Mouse (Mus musculus) heart, embryonic 14.5 days (tissue): ENCODE measurements around the gene Edar. TPM values are rescaled to one million over a fixed set of nuclear protein-coding genes. Genes with fewer than 3 reads are reported as not detected.

Experiments
- ATAC-seq: fragments of 200-750 bp; cut with Nextera tagmentation; 2 replicates; pipeline ENCODE4 v1.8.0; 2017; ENCODE audit warnings: low read depth, moderate TSS enrichment; ENCODE audit not compliant: insufficient number of reproducible peaks, insufficient read depth, low FRiP score
- H3K27ac ChIP-seq, 2 experiments: fragments of 200-500 bp in 1 of 2; fragments of 300-500 bp in 1 of 2; sonication (generic) in 1 of 2; replicated peaks in 1 of 2; 2 replicates each; pipeline ENCODE4 v1.5.1; 2012 to 2014; ENCODE audit warnings: low read depth in 2 of 2, low read length in 2 of 2, control low read depth in 1 of 2, mild to moderate bottlenecking in 1 of 2, mixed read lengths in 1 of 2; ENCODE audit not compliant: control insufficient read depth in 1 of 2, insufficient read depth in 1 of 2
- H3K27me3 ChIP-seq: fragments of 300-500 bp; sonication (generic); 2 replicates; pipeline ENCODE4 v1.6.1; 2014; ENCODE audit warnings: mild to moderate bottlenecking, low read length, control low read depth; ENCODE audit not compliant: control insufficient read depth, insufficient read depth
- H3K36me3 ChIP-seq: fragments of 300-500 bp; sonication (generic); 2 replicates; pipeline ENCODE4 v1.6.1; 2014; ENCODE audit warnings: mild to moderate bottlenecking, control low read depth, low read length, mixed read lengths; ENCODE audit not compliant: control insufficient read depth, insufficient read depth
- H3K4me1 ChIP-seq, 2 experiments: fragments of 200-500 bp in 1 of 2; fragments of 300-500 bp in 1 of 2; sonication (generic) in 1 of 2; 2 replicates each; pipeline ENCODE4 v1.6.1; 2012 to 2014; ENCODE audit warnings: low read length in 2 of 2, control low read depth in 1 of 2, mixed read lengths in 1 of 2; ENCODE audit not compliant: control insufficient read depth in 2 of 2, insufficient read depth in 2 of 2
- H3K4me2 ChIP-seq: fragments of 300-500 bp; sonication (generic); 2 replicates; pipeline ENCODE4 v1.6.1; 2014; ENCODE audit warnings: mild to moderate bottlenecking, low read length
- H3K4me3 ChIP-seq, 2 experiments: fragments of 200-500 bp in 1 of 2; fragments of 300-500 bp in 1 of 2; sonication (generic) in 1 of 2; 2 replicates each; pipeline ENCODE4 v1.5.1; 2012 to 2014; ENCODE audit warnings: low read length in 2 of 2, mild to moderate bottlenecking in 2 of 2, control low read depth in 1 of 2, low read depth in 1 of 2, moderate library complexity in 1 of 2; ENCODE audit not compliant: control insufficient read depth in 1 of 2, insufficient read depth in 1 of 2
- H3K9ac ChIP-seq: fragments of 300-500 bp; sonication (generic); 2 replicates; pipeline ENCODE4 v1.6.1; 2014; ENCODE audit warnings: mild to moderate bottlenecking, low read length
- H3K9me3 ChIP-seq: fragments of 300-500 bp; sonication (generic); 2 replicates; pipeline ENCODE4 v1.6.1; 2016; ENCODE audit warnings: low read length, control low read depth; ENCODE audit not compliant: control insufficient read depth
- WGBS: fragments of 180-500 bp; shearing (Covaris S2); extraction: QIAGEN DNeasy Blood & Tissue Kit; methylation state at CpG from one replicate; pipeline ENCODE4 v1.1.7; 2014; 5-methylcytosine and 5-hydroxymethylcytosine counted together
- polyA plus RNA-seq: library from polyadenylated mRNA; unstranded; fragments of >200 nt; fragmentation: Nextera tagmentation; extraction: Ambion mirVana; gene quantifications from 2 replicates; pipeline ENCODE4 v1.2.1, GENCODE M21; 2014

The Edar gene
- polyA plus RNA-seq, 1 experiment from 2014 or later = 0.07 TPM

DNA sequence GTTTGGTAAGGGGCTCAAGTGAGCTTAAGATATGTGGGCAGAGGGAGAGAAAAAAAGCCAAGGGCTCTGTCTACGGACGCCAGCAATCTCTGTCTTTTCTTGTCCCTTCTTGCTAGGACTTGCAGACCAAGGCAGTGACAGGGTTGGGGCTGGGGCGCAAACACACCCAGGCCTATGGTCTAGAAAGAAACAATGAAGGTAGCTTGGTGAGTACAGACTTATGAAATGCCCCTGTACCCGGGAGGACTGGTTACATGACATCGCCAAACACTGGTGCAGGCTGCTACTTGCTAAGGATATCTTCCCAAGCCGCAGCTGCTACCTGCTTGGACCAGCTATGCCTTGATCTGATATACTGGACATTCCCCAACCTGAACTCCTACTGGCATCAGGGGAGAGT is 60.9 kb downstream of the Edar start:
- Histone ChIP-seq H3K9me3 (no peaks in the 10 kb centered on the region), H3K27me3 (no peaks in the 10 kb centered on the region), H3K4me1 (no peaks in the 10 kb centered on the region), H3K4me2 (no peak overlapping the region), H3K27ac (no peak overlapping the region), H3K4me3 (no peak overlapping the region), H3K36me3 (no peaks in the 10 kb centered on the region), H3K9ac (no peak overlapping the region)
- no peak for ATAC-seq
- 85% methylated on average over 6 of the region's 6 CpGs for WGBS

DNA sequence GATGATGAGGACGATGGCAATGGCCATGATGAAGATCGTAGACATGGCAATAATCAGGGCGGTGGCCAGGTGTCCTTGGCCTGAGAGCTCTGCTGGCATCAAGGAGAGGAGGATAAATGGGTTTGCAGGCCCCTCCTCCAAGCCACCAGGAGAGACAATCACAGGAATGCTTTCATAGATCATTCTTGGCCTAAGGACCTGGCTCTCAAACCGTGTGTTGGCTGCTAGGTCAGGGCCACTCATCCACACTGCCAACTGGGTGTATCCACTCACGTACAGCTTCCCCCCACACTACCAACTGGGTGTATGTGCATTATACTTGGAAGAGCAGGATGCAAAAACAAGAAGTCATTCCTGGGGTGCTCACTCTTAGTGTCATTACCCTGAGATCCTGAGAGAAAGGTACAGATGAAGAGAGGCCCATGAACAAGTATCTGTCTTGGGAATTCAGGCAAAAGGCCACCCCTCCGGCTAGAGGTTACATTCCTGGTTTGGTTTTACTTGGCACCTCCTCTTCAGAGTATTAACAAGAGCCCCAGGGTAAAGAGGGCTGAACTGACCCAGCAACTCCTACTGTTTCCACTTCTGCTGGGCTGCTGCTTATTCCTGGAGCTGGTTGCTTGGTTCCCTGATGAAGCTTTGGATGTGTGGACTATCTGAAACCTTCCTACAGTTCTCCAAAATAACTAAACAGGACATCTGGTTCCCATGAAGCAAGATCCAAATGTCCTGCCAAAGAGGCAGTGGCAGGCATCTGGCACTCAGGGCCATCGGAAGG is 64.8 kb downstream of the Edar start:
- no peak overlapping the region for H3K4me2 ChIP-seq
- no peak overlapping the region for H3K27ac ChIP-seq
- H3K36me3 ChIP-seq = no peaks in the 10 kb centered on the region
- ATAC-seq = no peak
- H3K9ac ChIP-seq = no peak overlapping the region
- H3K4me1 ChIP-seq = no peaks in the 10 kb centered on the region
- no peak overlapping the region for H3K4me3 ChIP-seq
- H3K27me3 ChIP-seq = no peaks in the 10 kb centered on the region
- WGBS = 82% methylated on average over 7 of the region's 7 CpGs
- H3K9me3 ChIP-seq = no peaks in the 10 kb centered on the region

DNA sequence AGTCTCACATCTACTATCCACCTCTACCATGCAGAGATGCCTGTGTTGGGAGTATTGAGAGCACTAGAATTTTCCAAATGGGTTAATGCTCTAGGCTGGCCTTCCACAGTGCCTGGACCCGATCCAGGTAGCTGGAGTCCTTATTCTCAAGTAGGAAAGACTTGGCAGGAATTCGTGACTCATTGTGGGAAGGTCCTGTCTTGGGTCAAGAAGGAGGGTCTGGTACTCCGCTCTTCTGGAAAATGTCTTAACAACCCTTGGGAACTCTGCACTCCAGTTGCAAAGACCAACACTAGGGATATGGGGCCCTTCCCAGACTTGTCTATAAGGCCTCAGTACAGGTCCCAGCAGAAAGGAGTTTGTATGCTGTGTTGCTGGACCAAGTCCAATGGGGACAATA is 66.6 kb downstream of the Edar start:
- ATAC-seq = no peak
- Histone ChIP-seq H3K4me2 (no peak overlapping the region), H3K27me3 (no peaks in the 10 kb centered on the region), H3K4me1 (peaks cover 5 to 9% of the 10 kb centered on the region in 2 experiments), H3K36me3 (no peaks in the 10 kb centered on the region), H3K9ac (no peak overlapping the region), H3K4me3 (no peak overlapping the region), H3K27ac (no peak overlapping the region), H3K9me3 (0 out of 2 replicates have a peak, but pooled peaks cover 1% of the 10 kb centered on the region)
- 66% methylated on average over 3 of the region's 3 CpGs for WGBS

DNA sequence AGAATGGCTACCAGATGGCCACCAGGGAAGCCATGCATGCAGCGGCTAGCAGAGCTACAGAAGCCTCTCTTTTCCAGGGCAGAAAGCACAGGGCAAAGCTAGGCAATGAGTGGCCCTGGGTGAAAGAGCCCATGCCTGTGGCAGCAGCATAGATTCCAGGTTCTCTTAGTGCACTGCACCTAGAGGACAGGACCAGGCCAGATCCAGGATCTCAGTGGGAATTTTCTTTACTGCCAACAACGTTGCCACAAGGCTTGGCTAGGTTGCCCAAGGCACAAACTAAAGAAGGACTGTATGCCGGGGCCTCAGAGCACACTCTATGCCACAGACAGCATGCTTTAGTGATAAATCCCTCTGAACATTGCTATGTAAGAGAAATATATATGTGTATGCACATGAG is 69.1 kb downstream of the Edar start:
- WGBS = 84% methylated on average over 3 of the region's 3 CpGs
- ATAC-seq = no peak
- no peaks in the 10 kb centered on the region for H3K27me3 ChIP-seq
- H3K9ac ChIP-seq = no peak overlapping the region
- no peak overlapping the region for H3K27ac ChIP-seq
- H3K4me3 ChIP-seq = no peak overlapping the region
- no peak overlapping the region for H3K4me2 ChIP-seq
- peaks cover 5 to 9% of the 10 kb centered on the region in 2 experiments for H3K4me1 ChIP-seq
- H3K9me3 ChIP-seq = 0 out of 2 replicates have a peak, but pooled peaks cover 3% of the 10 kb centered on the region
- H3K36me3 ChIP-seq = no peaks in the 10 kb centered on the region

DNA sequence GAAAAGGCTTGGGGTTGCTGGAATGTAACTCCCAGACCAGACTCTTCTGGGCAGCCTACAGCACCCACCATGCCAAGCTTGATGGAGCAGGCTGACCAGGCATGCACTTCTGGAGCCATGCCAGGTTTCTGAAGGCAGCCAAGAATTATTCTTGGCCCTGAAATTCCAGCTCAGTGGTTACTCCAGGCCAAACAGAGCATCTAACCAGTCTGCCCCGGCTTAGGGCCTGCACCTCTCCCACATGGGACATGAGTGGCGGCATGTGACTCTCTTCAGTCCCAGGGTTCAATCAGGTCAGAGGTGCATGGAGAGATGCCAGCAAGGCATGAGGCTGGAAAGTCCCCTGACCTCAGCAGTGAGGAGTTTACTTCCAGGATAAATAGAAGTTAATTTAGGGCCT is 70.7 kb downstream of the Edar start:
- Histone ChIP-seq H3K27me3 (no peaks in the 10 kb centered on the region), H3K9me3 (0 out of 2 replicates have a peak, but pooled peaks cover 3% of the 10 kb centered on the region), H3K27ac (peak overlapping the region; percentile 28 to 44; a peak in 3 of 4 replicates), H3K4me2 (no peak overlapping the region), H3K9ac (no peak overlapping the region), H3K4me3 (no peak overlapping the region), H3K4me1 (peaks cover 5 to 9% of the 10 kb centered on the region in 2 experiments), H3K36me3 (no peaks in the 10 kb centered on the region)
- WGBS = 24% methylated on average over 2 of the region's 2 CpGs
- ATAC-seq = peak; percentile 64

DNA sequence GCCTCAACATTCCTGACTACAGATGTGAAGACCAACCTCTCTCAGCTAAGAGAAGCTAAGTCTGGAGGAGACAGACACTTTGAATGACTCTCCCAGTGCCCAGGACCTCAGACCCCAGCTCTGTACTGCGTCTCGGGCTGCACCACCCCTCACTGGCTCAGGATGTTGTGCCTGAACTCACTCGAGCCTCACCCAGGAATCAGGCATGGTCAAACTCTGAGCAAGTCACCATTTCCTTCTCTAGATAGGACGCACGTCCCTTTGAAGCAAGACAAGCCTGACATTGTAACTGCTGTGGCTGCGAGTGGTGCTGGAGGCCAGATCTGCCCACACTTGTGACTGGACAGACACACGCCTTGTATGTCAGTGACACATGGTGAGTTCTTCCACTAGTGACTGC is 73.5 kb downstream of the Edar start:
- ATAC-seq = no peak
- Histone ChIP-seq H3K9me3 (0 out of 2 replicates have a peak, but pooled peaks cover 3% of the 10 kb centered on the region), H3K4me1 (peaks cover 8 to 9% of the 10 kb centered on the region in 2 experiments)

DNA sequence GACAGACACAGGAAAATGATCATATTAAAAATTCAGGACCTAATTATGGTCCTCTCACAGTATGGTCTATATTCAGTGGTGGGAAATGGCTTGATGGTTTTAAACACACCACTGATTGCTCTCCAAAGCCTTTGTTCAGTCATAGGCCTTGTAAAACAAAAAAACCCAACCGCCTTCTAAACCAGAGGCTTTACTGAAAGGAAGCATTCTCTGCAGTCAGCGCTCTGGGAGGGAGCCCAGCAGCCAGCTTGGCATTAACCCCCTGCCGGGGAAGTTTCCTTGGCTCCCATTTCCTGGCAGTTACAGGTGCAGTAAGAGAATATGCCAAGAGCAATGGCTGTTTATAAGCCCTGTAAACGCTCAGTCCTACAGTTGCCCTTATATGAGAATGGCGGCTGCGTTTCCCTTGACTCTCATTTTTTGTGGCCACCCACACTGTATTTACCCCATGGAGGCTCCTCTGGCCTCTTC is 74.0 kb downstream of the Edar start:
- H3K27ac ChIP-seq = no peak overlapping the region
- 56% methylated on average over 6 of the region's 6 CpGs for WGBS

More for the DNA sequence above, 73.5 kb downstream of the Edar start:
- H3K27ac ChIP-seq = no peak overlapping the region
- no peak overlapping the region for H3K9ac ChIP-seq
- H3K4me3 ChIP-seq = no peak overlapping the region
- no peak overlapping the region for H3K4me2 ChIP-seq
- no peaks in the 10 kb centered on the region for H3K27me3 ChIP-seq
- no peaks in the 10 kb centered on the region for H3K36me3 ChIP-seq
- 63% methylated on average over 7 of the region's 7 CpGs for WGBS

More for the DNA sequence above, 74.0 kb downstream of the Edar start:
- no peak overlapping the region for H3K4me3 ChIP-seq
- 0 out of 2 replicates have a peak, but pooled peaks cover 3% of the 10 kb centered on the region for H3K9me3 ChIP-seq
- H3K27me3 ChIP-seq = no peaks in the 10 kb centered on the region
- H3K4me1 ChIP-seq = peaks cover 8 to 9% of the 10 kb centered on the region in 2 experiments
- H3K36me3 ChIP-seq = no peaks in the 10 kb centered on the region
- H3K9ac ChIP-seq = no peak overlapping the region
- H3K4me2 ChIP-seq = no peak overlapping the region
- ATAC-seq = no peak
